Mouse (Mus musculus): ENCODE results near the gene Sh3bp4.

Gene Sh3bp4

GRCm38 (mm10) chr1:89070103-89070700 is at the start of gene Sh3bp4:
Gene Sh3bp4 (plus strand): TSS chr1:89070415.
- peak; percentile 100 for DNase-seq (ENCODE audit: low read depth, low spot score)

GRCm38 (mm10) chr1:89022997-89023396 is 47.2 kb upstream of the Sh3bp4 start:
- DNase-seq (ENCODE audit: low read depth, low spot score): no peak

- DNase-seq (ENCODE audit: low read depth, low spot score): peak; percentile 33
Measured at GRCm38 (mm10) chr1:89024696-89025612, 45.3 kb upstream of the Sh3bp4 start.

- no peak for DNase-seq (ENCODE audit: low read depth, low spot score)
Measured at GRCm38 (mm10) chr1:89026040-89026439, 44.2 kb upstream of the Sh3bp4 start.

GRCm38 (mm10) chr1:89029136-89029927 is 40.9 kb upstream of the Sh3bp4 start:
- DNase-seq (ENCODE audit: low read depth, low spot score): no peak

- no peak for DNase-seq (ENCODE audit: low read depth, low spot score)
Measured at GRCm38 (mm10) chr1:89033661-89034060, 36.6 kb upstream of the Sh3bp4 start.

GRCm38 (mm10) chr1:89034061-89034460 is 36.2 kb upstream of the Sh3bp4 start:
- no peak for DNase-seq (ENCODE audit: low read depth, low spot score)

- no peak for DNase-seq (ENCODE audit: low read depth, low spot score)
Measured at GRCm38 (mm10) chr1:89035115-89035514, 35.1 kb upstream of the Sh3bp4 start.

GRCm38 (mm10) chr1:89039836-89040235 is 30.4 kb upstream of the Sh3bp4 start:
- no peak for DNase-seq (ENCODE audit: low read depth, low spot score)

- DNase-seq (ENCODE audit: low read depth, low spot score): peak; percentile 68
Measured at GRCm38 (mm10) chr1:89041290-89041689, 28.9 kb upstream of the Sh3bp4 start.

- no peak for DNase-seq (ENCODE audit: low read depth, low spot score)
Measured at GRCm38 (mm10) chr1:89042081-89042480, 28.1 kb upstream of the Sh3bp4 start.

- DNase-seq (ENCODE audit: low read depth, low spot score): no peak
Measured at GRCm38 (mm10) chr1:89042956-89043355, 27.3 kb upstream of the Sh3bp4 start.

- no peak for DNase-seq (ENCODE audit: low read depth, low spot score)
Measured at GRCm38 (mm10) chr1:89045403-89045802, 24.8 kb upstream of the Sh3bp4 start.

- DNase-seq (ENCODE audit: low read depth, low spot score): no peak
Measured at GRCm38 (mm10) chr1:89049506-89049905, 20.7 kb upstream of the Sh3bp4 start.

- no peak for DNase-seq (ENCODE audit: low read depth, low spot score)
Measured at GRCm38 (mm10) chr1:89056175-89056574, 14.0 kb upstream of the Sh3bp4 start.

- no peak for DNase-seq (ENCODE audit: low read depth, low spot score)
Measured at GRCm38 (mm10) chr1:89057430-89057829, 12.8 kb upstream of the Sh3bp4 start.

- peak; percentile 22 for DNase-seq (ENCODE audit: low read depth, low spot score)
Measured at GRCm38 (mm10) chr1:89058011-89058410, 12.2 kb upstream of the Sh3bp4 start.

- DNase-seq (ENCODE audit: low read depth, low spot score): no peak
Measured at GRCm38 (mm10) chr1:89062977-89063376, 7.2 kb upstream of the Sh3bp4 start.

- DNase-seq (ENCODE audit: low read depth, low spot score): no peak
Measured at GRCm38 (mm10) chr1:89063800-89064199, 6.4 kb upstream of the Sh3bp4 start.

- DNase-seq (ENCODE audit: low read depth, low spot score): peak; percentile 91
Measured at GRCm38 (mm10) chr1:89068812-89069211, 1.4 kb upstream of the Sh3bp4 start.

GRCm38 (mm10) chr1:89069479-89070102 is 624 bp upstream of the Sh3bp4 start:
- DNase-seq (ENCODE audit: low read depth, low spot score): peak; percentile 97

All from 3T3-L1 (cell line).